Mouse (Mus musculus): ENCODE data around the gene Gxylt2.

- no peak for TF ChIP-seq CTCF (IDR thresholded peaks at IDR 0.05; ENCODE audit: low read depth, low read length)
- TF ChIP-seq POLR2A (IDR thresholded peaks at IDR 0.05; ENCODE audit: borderline replicate concordance, low read depth, low read length): no peak
Measured at GRCm38 (mm10) chr6:100674974-100675373, 29.6 kb upstream of the Gxylt2 start.

Measured in bone marrow macrophage, adult 2 months (primary cell).